Mouse (Mus musculus) ovary, postnatal 36 days (tissue): ENCODE data around the gene Hoxd10.

Experiments
- DNase-seq: peaks from one replicate; pipeline ENCODE4 v3.0.0; 2022; ENCODE audit warnings: low spot score, mixed read lengths

Gene Hoxd10

GRCm38 (mm10) chr2:74709465-74710419 lies 18.0 kb downstream of the Hoxd10 start:
- no peak for DNase-seq

GRCm38 (mm10) chr2:74710929-74711543 lies 19.3 kb downstream of the Hoxd10 start:
- no peak for DNase-seq

- DNase-seq = peak; percentile 65
Observed at GRCm38 (mm10) chr2:74711721-74712621, 20.2 kb downstream of the Hoxd10 start, which contains the start of the genes Hoxd3 and Hoxd4. Hoxd3 (plus strand) TSS chr2:74711927. Hoxd4 (plus strand) TSS chr2:74711929.

- no peak for DNase-seq
Observed at GRCm38 (mm10) chr2:74713239-74714150, 21.8 kb downstream of the Hoxd10 start.

- no peak for DNase-seq
Observed at GRCm38 (mm10) chr2:74714156-74714789, 22.5 kb downstream of the Hoxd10 start.

GRCm38 (mm10) chr2:74714881-74715280 lies 23.2 kb downstream of the Hoxd10 start:
- DNase-seq = no peak

GRCm38 (mm10) chr2:74715504-74716241 lies 23.9 kb downstream of the Hoxd10 start:
- peak; percentile 91 for DNase-seq

GRCm38 (mm10) chr2:74720384-74720783 lies 28.7 kb downstream of the Hoxd10 start:
- DNase-seq = no peak

GRCm38 (mm10) chr2:74720955-74721491 lies 29.3 kb downstream of the Hoxd10 start:
- DNase-seq = no peak

- peak; percentile 4 for DNase-seq
Observed at GRCm38 (mm10) chr2:74721882-74722281, 30.2 kb downstream of the Hoxd10 start.

GRCm38 (mm10) chr2:74722949-74723348 lies 31.2 kb downstream of the Hoxd10 start:
- no peak for DNase-seq

GRCm38 (mm10) chr2:74724244-74725015 lies 32.7 kb downstream of the Hoxd10 start:
- peak; percentile 24 for DNase-seq

GRCm38 (mm10) chr2:74725171-74725570 lies 33.4 kb downstream of the Hoxd10 start:
- DNase-seq = peak; percentile 2

- peak; percentile 44 for DNase-seq
Observed at GRCm38 (mm10) chr2:74726551-74726950, 34.8 kb downstream of the Hoxd10 start, which contains the start of gene Gm28230. Gm28230 (plus strand) TSS chr2:74726728.

GRCm38 (mm10) chr2:74726973-74727639 lies 35.4 kb downstream of the Hoxd10 start:
- peak; percentile 12 for DNase-seq

- peak; percentile 24 for DNase-seq
Observed at GRCm38 (mm10) chr2:74727640-74728302, 36.0 kb downstream of the Hoxd10 start.

- peak; percentile 4 for DNase-seq
Observed at GRCm38 (mm10) chr2:74728303-74728680, 36.6 kb downstream of the Hoxd10 start.
